Mouse (Mus musculus) C2C12 (cell line): ENCODE measurements at regions not wholly inside any gene's neighbourhood (a gene's known extent, or its start where the extent isn't known, plus 50 kb on each side); places are given as distances from the start of the nearest gene placed in this dataset.
A peak's percentile ranks its signal among the peaks of the same experiment; 100 is the strongest.

Experiments used
- H3K27me3 ChIP-seq: one replicate; pipeline ENCODE4 v1.6.1; 2011; ENCODE audit not compliant: control insufficient read depth, insufficient read depth, insufficient read length
- H3K36me3 ChIP-seq: one replicate; pipeline ENCODE4 v1.6.1; 2011; ENCODE audit not compliant: control insufficient read depth, insufficient read depth
- H3K4me3 ChIP-seq: one replicate; pipeline ENCODE4 v1.5.1; 2011; ENCODE audit warnings: mild to moderate bottlenecking, control low read depth; ENCODE audit not compliant: poor library complexity, insufficient read depth, severe bottlenecking
- H3K79me2 ChIP-seq: one replicate; pipeline ENCODE4 v1.6.1; 2011; ENCODE audit not compliant: control insufficient read depth, insufficient read depth
- H3K79me3 ChIP-seq: one replicate; pipeline ENCODE4 v1.6.1; 2011; ENCODE audit warnings: low read depth, control low read depth
- H3ac ChIP-seq: one replicate; pipeline ENCODE3; 2011; ENCODE audit warnings: low read depth; ENCODE audit not compliant: control insufficient read depth, insufficient read length
- CEBPB ChIP-seq: IDR thresholded peaks from one replicate; pipeline ENCODE4 v1.6.1; 2011; ENCODE audit warnings: low read depth, mild to moderate bottlenecking, control low read depth, moderate library complexity
- CTCF ChIP-seq: IDR thresholded peaks from one replicate; pipeline ENCODE4 v1.5.1; 2011; ENCODE audit not compliant: control insufficient read depth, insufficient read depth, insufficient read length
- FOSL1 ChIP-seq: IDR thresholded peaks from one replicate; pipeline ENCODE4 v1.8.0; 2011; ENCODE audit warnings: mild to moderate bottlenecking, low read length; ENCODE audit not compliant: poor library complexity, insufficient read depth, severe bottlenecking
- MAX ChIP-seq: IDR thresholded peaks from one replicate; pipeline ENCODE4 v1.6.1; 2011; ENCODE audit warnings: mild to moderate bottlenecking, control low read depth
- MYOD1 ChIP-seq: IDR thresholded peaks from one replicate; pipeline ENCODE4 v1.6.1; 2011; ENCODE audit warnings: low read depth; ENCODE audit not compliant: control insufficient read depth, insufficient read length
- MYOG ChIP-seq: IDR thresholded peaks from one replicate; pipeline ENCODE4 v1.6.1; 2011; ENCODE audit not compliant: control insufficient read depth, insufficient read length; ENCODE audit errors: extremely low read depth
- USF1 ChIP-seq: IDR thresholded peaks from one replicate; pipeline ENCODE4 v1.6.1; 2011; ENCODE audit warnings: low read depth, mild to moderate bottlenecking, control low read depth, moderate library complexity

DNA sequence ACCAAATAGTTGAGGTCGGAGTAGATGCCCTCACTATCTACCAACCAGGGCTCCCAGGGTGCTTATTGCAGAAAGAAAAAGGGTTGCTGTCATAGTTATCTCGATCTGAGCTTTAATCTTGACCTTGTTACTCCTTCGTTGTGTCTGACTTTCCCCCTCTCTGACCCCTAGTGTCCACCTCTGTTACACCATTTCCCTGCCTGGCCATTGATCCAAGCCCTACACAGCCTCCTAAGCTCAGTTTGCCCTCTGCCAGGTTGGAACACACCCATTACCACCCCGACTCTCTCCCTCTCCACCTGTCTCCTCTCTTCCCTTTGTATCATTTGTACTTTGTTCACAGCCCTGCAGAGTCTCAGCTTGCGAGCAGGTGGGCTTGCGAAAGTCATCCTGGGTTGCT, 73.6 kb upstream of the Crhr1 start:
- Histone ChIP-seq H3K36me3 (no peaks in the 10 kb centered on the region), H3K79me2 (no peaks in the 10 kb centered on the region), H3K79me3 (no peaks in the 10 kb centered on the region), H3K4me3 (no peak overlapping the region), H3K27me3 (no peaks in the 10 kb centered on the region), H3ac (no peak overlapping the region)
- TF ChIP-seq FOSL1 (no peak), MAX (no peak), USF1 (no peak), MYOD1 (no peak)

DNA sequence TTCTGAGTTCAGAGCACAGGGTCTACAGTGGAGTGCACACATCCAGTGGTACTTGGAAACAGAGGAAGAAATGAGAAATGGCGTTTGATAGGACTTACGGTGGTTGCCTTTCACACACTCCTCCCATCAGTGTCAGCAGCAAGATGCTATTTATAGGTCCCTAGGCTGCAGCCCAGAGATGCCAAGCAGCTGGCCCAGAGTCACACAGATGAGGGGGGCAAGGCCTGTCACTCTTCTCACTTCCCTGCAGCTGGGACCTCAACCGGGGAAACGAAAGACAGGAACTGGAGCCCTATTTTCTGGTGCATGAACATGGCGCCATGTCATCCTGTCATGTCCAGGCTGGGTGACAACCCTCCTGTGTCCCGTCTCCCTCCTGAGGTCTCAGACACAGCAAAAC, 71.3 kb upstream of the Crhr1 start:
- no peak overlapping the region for H3ac ChIP-seq
- H3K79me3 ChIP-seq, result no peaks in the 10 kb centered on the region
- TF ChIP-seq MYOG (no peak), USF1 (no peak), MAX (no peak), CTCF (no peak), FOSL1 (no peak), MYOD1 (no peak), CEBPB (no peak)
- no peaks in the 10 kb centered on the region for H3K79me2 ChIP-seq
- H3K4me3 ChIP-seq, result no peak overlapping the region
- no peaks in the 10 kb centered on the region for H3K27me3 ChIP-seq
- H3K36me3 ChIP-seq, result no peaks in the 10 kb centered on the region

DNA sequence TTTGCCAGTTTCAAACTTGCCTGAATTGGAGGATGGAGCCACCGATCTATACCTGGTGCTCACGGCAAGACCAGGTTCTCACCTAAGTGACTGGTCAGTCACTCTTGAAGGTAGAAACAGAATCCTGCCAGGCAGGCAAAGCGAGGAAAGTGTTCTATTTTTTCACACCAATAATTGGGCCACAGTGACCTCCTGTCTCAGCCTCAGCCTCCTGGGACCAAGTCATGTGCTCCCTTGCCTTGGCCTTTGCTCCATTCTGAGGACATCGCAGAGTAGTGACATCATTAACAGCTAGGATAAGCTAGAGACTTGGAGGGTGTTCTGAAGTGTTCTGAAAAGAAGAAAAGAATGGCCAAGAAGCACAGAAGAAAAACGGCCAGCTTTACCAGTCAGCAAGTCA, 67.5 kb upstream of the Crhr1 start:
- TF ChIP-seq MAX (no peak), CEBPB (no peak), USF1 (no peak), MYOG (no peak), CTCF (no peak), FOSL1 (no peak)
- H3K4me3 ChIP-seq, result no peak overlapping the region

DNA sequence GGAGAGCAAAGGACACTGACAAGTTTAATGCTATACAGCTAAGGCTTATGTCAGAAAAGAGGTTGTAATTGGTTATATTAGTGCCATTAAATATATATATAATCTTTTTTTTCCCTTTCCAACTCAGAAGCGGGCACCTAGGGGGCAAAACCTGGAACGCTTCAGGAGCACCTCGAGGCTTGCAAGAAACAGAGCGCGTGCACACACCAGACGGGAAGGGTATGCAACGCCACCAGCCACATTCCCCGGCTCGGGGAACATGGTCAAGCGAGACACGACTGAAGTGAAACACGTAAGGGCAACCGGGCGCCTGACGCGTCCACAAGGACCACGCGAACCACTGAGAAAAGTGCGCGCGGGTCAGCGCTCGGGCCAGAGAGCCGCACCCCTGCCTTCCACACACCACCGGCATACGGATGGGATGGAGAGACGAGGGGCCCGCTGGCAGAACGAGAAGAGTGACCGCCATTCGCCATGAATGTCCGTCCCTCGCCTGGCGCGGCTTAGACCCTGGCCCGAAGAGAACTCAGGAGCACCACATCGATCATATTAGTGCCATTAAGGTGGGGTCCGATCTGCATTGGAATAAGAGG, 60.0 kb upstream of the Crhr1 start:
- Histone ChIP-seq H3K36me3 (no peaks in the 10 kb centered on the region), H3ac (no peak overlapping the region), H3K4me3 (no peak overlapping the region), H3K79me2 (no peaks in the 10 kb centered on the region), H3K27me3 (peaks cover 3% of the 10 kb centered on the region), H3K79me3 (no peaks in the 10 kb centered on the region)
- no peak for TF ChIP-seq CTCF

More for the DNA sequence above, 67.5 kb upstream of the Crhr1 start:
- Histone ChIP-seq H3K27me3 (no peaks in the 10 kb centered on the region), H3K79me2 (no peaks in the 10 kb centered on the region), H3K36me3 (no peaks in the 10 kb centered on the region), H3ac (no peak overlapping the region), H3K79me3 (no peaks in the 10 kb centered on the region)

DNA sequence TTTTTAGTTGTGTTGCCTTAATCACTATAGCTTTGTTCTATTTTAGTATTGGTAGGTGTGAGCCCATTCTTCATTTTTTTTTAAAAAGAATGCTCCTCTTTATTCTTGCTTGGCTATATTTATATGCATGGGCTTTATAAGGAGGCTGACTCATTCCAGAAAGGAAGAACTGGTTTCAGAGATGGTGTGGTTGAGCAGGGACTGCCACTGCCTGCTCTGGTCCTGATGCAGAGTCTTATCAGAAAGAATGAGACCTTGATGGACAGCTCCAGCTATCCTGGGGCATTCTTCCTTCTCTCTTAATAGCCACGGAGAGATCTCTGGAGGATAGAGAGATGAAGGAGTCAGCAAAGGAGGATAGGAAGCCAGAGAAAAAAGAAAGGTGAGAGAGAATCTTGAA, 57.9 kb upstream of the Crhr1 start:
- Histone ChIP-seq H3K27me3 (peaks cover 3% of the 10 kb centered on the region), H3ac (no peak overlapping the region), H3K79me2 (no peaks in the 10 kb centered on the region), H3K36me3 (no peaks in the 10 kb centered on the region), H3K4me3 (no peak overlapping the region), H3K79me3 (no peaks in the 10 kb centered on the region)
- TF ChIP-seq CTCF (no peak), MAX (no peak), CEBPB (no peak), MYOG (no peak), FOSL1 (no peak), USF1 (no peak), MYOD1 (no peak)

DNA sequence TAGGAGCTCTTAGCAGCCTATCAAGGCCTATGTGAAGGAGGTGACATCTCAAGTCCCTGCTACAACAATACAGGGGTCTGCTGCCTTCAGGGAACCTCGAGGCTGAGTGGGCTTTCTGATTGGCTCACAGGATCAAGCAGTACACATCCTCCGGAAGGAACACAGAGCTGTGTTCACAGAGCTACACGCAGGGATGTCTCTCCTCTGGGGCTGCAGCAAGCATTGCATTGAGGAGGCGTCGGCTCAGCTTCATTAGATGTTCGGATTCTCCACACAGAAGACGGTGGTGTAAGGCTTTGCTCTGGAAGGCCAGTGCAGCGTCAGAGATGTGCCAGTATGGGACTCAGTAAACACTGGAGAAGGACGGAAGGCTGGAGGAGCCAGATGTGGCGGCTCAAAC, 57.3 kb upstream of the Crhr1 start:
- H3K27me3 ChIP-seq, result peaks cover 3% of the 10 kb centered on the region
- no peaks in the 10 kb centered on the region for H3K79me3 ChIP-seq
- H3K4me3 ChIP-seq, result no peak overlapping the region
- no peak for TF ChIP-seq MYOD1
- TF ChIP-seq CEBPB, result no peak
- no peak for TF ChIP-seq CTCF
- TF ChIP-seq MAX, result no peak
- no peak overlapping the region for H3ac ChIP-seq
- H3K79me2 ChIP-seq, result no peaks in the 10 kb centered on the region
- H3K36me3 ChIP-seq, result no peaks in the 10 kb centered on the region

DNA sequence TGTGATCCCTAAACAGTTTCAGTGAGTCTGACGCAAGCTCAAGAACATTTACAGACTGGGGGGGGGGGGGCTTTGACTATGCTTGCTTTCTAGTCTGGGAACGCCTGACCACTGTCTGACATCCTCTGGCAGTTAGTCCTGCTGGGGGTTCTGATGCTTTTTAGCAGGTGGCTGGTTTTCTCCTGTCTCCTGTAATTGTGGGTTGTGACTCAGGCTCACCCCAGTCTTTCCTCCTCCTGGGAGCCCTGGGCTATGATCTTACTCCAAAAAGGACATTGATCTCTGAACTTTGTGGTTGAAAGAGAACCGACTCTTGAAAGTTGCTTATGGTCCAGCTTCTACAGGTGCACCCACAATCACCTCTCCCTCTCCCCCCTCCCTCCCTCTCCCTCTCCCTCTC, 50.6 kb upstream of the Crhr1 start:
- Histone ChIP-seq H3K36me3 (no peaks in the 10 kb centered on the region), H3ac (no peak overlapping the region), H3K79me3 (no peaks in the 10 kb centered on the region), H3K79me2 (no peaks in the 10 kb centered on the region), H3K27me3 (no peaks in the 10 kb centered on the region), H3K4me3 (no peak overlapping the region)
- peak; percentile 91 for TF ChIP-seq MYOD1
- TF ChIP-seq FOSL1, result no peak
